Mouse (Mus musculus): ENCODE data around the gene Edar. TPM values are rescaled to one million over a fixed set of nuclear protein-coding genes. Genes with fewer than 3 reads are reported as not detected.

The Edar gene
- polyA plus RNA-seq, 1 experiment from 2014 or later = 0.28 TPM

GRCm38 (mm10) chr10:58616565-58616964 lies 58.9 kb downstream of the Edar start:
- H3K4me2 ChIP-seq = no peak overlapping the region
- H3K4me1 ChIP-seq = no peaks in the 10 kb centered on the region
- WGBS = 81% methylated on average over 5 of the region's 5 CpGs
- ATAC-seq (replicated peaks) = no peak
- H3K9ac ChIP-seq = no peak overlapping the region
- H3K9me3 ChIP-seq = no peaks in the 10 kb centered on the region
- H3K27ac ChIP-seq = no peak overlapping the region
- no peaks in the 10 kb centered on the region for H3K27me3 ChIP-seq (replicated peaks)
- no peaks in the 10 kb centered on the region for H3K36me3 ChIP-seq (replicated peaks)
- H3K4me3 ChIP-seq = no peak overlapping the region

- H3K4me2 ChIP-seq = no peak overlapping the region
- H3K4me3 ChIP-seq = no peak overlapping the region
- no peaks in the 10 kb centered on the region for H3K36me3 ChIP-seq (replicated peaks)
- no peaks in the 10 kb centered on the region for H3K4me1 ChIP-seq
- WGBS = 93% methylated on average over 6 of the region's 6 CpGs
- H3K27me3 ChIP-seq (replicated peaks) = no peaks in the 10 kb centered on the region
- H3K27ac ChIP-seq = no peak overlapping the region
- no peaks in the 10 kb centered on the region for H3K9me3 ChIP-seq
- ATAC-seq (replicated peaks) = no peak
- H3K9ac ChIP-seq = no peak overlapping the region
Measured at GRCm38 (mm10) chr10:58614601-58615000, 60.9 kb downstream of the Edar start.

GRCm38 (mm10) chr10:58610484-58611261 lies 64.8 kb downstream of the Edar start:
- no peak overlapping the region for H3K9ac ChIP-seq
- H3K9me3 ChIP-seq = no peaks in the 10 kb centered on the region
- H3K27ac ChIP-seq = no peak overlapping the region
- H3K36me3 ChIP-seq (replicated peaks) = no peaks in the 10 kb centered on the region
- H3K4me2 ChIP-seq = no peak overlapping the region
- H3K27me3 ChIP-seq (replicated peaks) = no peaks in the 10 kb centered on the region
- H3K4me1 ChIP-seq = no peaks in the 10 kb centered on the region
- ATAC-seq (replicated peaks) = no peak
- no peak overlapping the region for H3K4me3 ChIP-seq
- 85% methylated on average over 7 of the region's 7 CpGs for WGBS

- no peaks in the 10 kb centered on the region for H3K4me1 ChIP-seq
- no peaks in the 10 kb centered on the region for H3K27me3 ChIP-seq (replicated peaks)
- no peak overlapping the region for H3K4me2 ChIP-seq
- WGBS = 82% methylated on average over 3 of the region's 3 CpGs
- no peaks in the 10 kb centered on the region for H3K9me3 ChIP-seq
- no peak overlapping the region for H3K9ac ChIP-seq
- no peak overlapping the region for H3K27ac ChIP-seq
- ATAC-seq (replicated peaks) = no peak
- H3K4me3 ChIP-seq = no peak overlapping the region
- H3K36me3 ChIP-seq (replicated peaks) = no peaks in the 10 kb centered on the region
Measured at GRCm38 (mm10) chr10:58608858-58609257, 66.6 kb downstream of the Edar start.

GRCm38 (mm10) chr10:58606356-58606755 lies 69.1 kb downstream of the Edar start:
- no peaks in the 10 kb centered on the region for H3K27me3 ChIP-seq (replicated peaks)
- H3K9me3 ChIP-seq = no peaks in the 10 kb centered on the region
- no peak overlapping the region for H3K9ac ChIP-seq
- peaks cover 7% of the 10 kb centered on the region; the same call in 1 of the 2 replicates for H3K4me1 ChIP-seq
- no peak overlapping the region for H3K4me2 ChIP-seq
- 85% methylated on average over 3 of the region's 3 CpGs for WGBS
- no peak overlapping the region for H3K27ac ChIP-seq
- no peak overlapping the region for H3K4me3 ChIP-seq
- no peak for ATAC-seq (replicated peaks)
- H3K36me3 ChIP-seq (replicated peaks) = no peaks in the 10 kb centered on the region

- ATAC-seq (replicated peaks) = no peak
- Histone ChIP-seq H3K9me3 (no peaks in the 10 kb centered on the region), H3K4me3 (no peak overlapping the region), H3K4me2 (no peak overlapping the region), H3K9ac (no peak overlapping the region), H3K4me1 (peaks cover 13% of the 10 kb centered on the region), H3K27ac (no peak overlapping the region), H3K36me3 (replicated peaks) (no peaks in the 10 kb centered on the region), H3K27me3 (replicated peaks) (no peaks in the 10 kb centered on the region)
- WGBS = 86% methylated on average over 2 of the region's 2 CpGs
Measured at GRCm38 (mm10) chr10:58604779-58605178, 70.7 kb downstream of the Edar start.

GRCm38 (mm10) chr10:58601946-58602345 lies 73.5 kb downstream of the Edar start:
- no peak for ATAC-seq (replicated peaks)
- no peaks in the 10 kb centered on the region for H3K36me3 ChIP-seq (replicated peaks)
- 78% methylated on average over 7 of the region's 7 CpGs for WGBS
- H3K27me3 ChIP-seq (replicated peaks) = no peaks in the 10 kb centered on the region
- no peak overlapping the region for H3K4me2 ChIP-seq
- H3K9ac ChIP-seq = no peak overlapping the region
- H3K4me1 ChIP-seq = peaks cover 13% of the 10 kb centered on the region
- H3K9me3 ChIP-seq = no peaks in the 10 kb centered on the region
- H3K4me3 ChIP-seq = no peak overlapping the region
- peak overlapping the region; percentile 45 for H3K27ac ChIP-seq

GRCm38 (mm10) chr10:58601431-58601901 lies 74.0 kb downstream of the Edar start:
- Histone ChIP-seq H3K4me3 (no peak overlapping the region), H3K27ac (peak overlapping the region; percentile 45), H3K36me3 (replicated peaks) (no peaks in the 10 kb centered on the region), H3K4me2 (no peak overlapping the region), H3K9me3 (no peaks in the 10 kb centered on the region), H3K9ac (no peak overlapping the region), H3K4me1 (peaks cover 13% of the 10 kb centered on the region), H3K27me3 (replicated peaks) (no peaks in the 10 kb centered on the region)
- peak; percentile 72 for ATAC-seq (replicated peaks)
- 15% methylated on average over 6 of the region's 6 CpGs for WGBS

- H3K27me3 ChIP-seq (replicated peaks) = no peaks in the 10 kb centered on the region
- no peak overlapping the region for H3K9ac ChIP-seq
- H3K4me2 ChIP-seq = no peak overlapping the region
- H3K36me3 ChIP-seq (replicated peaks) = no peaks in the 10 kb centered on the region
- WGBS = 6% methylated on average over 5 of the region's 5 CpGs
- no peak overlapping the region for H3K4me3 ChIP-seq
- H3K27ac ChIP-seq = peak overlapping the region; percentile 61; the same call in 1 of the 2 replicates
- H3K4me1 ChIP-seq = peaks cover 13% of the 10 kb centered on the region
- H3K9me3 ChIP-seq = no peaks in the 10 kb centered on the region
- ATAC-seq (replicated peaks) = peak; percentile 68
Measured at GRCm38 (mm10) chr10:58600983-58601382, 74.5 kb downstream of the Edar start.

GRCm38 (mm10) chr10:58600151-58600550 lies 75.3 kb downstream of the Edar start:
- WGBS = 91% methylated on average over 5 of the region's 5 CpGs
- no peak overlapping the region for H3K27ac ChIP-seq
- H3K9ac ChIP-seq = no peak overlapping the region
- peaks cover 13% of the 10 kb centered on the region for H3K4me1 ChIP-seq
- H3K4me2 ChIP-seq = no peak overlapping the region
- H3K9me3 ChIP-seq = no peaks in the 10 kb centered on the region
- no peak overlapping the region for H3K4me3 ChIP-seq
- ATAC-seq (replicated peaks) = no peak
- H3K36me3 ChIP-seq (replicated peaks) = no peaks in the 10 kb centered on the region
- H3K27me3 ChIP-seq (replicated peaks) = no peaks in the 10 kb centered on the region

- H3K36me3 ChIP-seq (replicated peaks) = no peaks in the 10 kb centered on the region
- H3K4me2 ChIP-seq = no peak overlapping the region
- no peak overlapping the region for H3K9ac ChIP-seq
- no peaks in the 10 kb centered on the region for H3K9me3 ChIP-seq
- WGBS = 64% methylated on average over 5 of the region's 5 CpGs
- no peak overlapping the region for H3K27ac ChIP-seq
- H3K27me3 ChIP-seq (replicated peaks) = no peaks in the 10 kb centered on the region
- no peak for ATAC-seq (replicated peaks)
- no peak overlapping the region for H3K4me3 ChIP-seq
- 0 out of 2 replicates have a peak, but pooled peaks cover under 1% of the 10 kb centered on the region for H3K4me1 ChIP-seq
Measured at GRCm38 (mm10) chr10:58595821-58596220, 79.6 kb downstream of the Edar start.

- no peak overlapping the region for H3K4me3 ChIP-seq
- no peak overlapping the region for H3K27ac ChIP-seq
- ATAC-seq (replicated peaks) = no peak
- no peaks in the 10 kb centered on the region for H3K9me3 ChIP-seq
- H3K4me2 ChIP-seq = no peak overlapping the region
- no peaks in the 10 kb centered on the region for H3K36me3 ChIP-seq (replicated peaks)
- no peaks in the 10 kb centered on the region for H3K4me1 ChIP-seq
- WGBS = 95% methylated on average over 3 of the region's 3 CpGs
- no peaks in the 10 kb centered on the region for H3K27me3 ChIP-seq (replicated peaks)
- H3K9ac ChIP-seq = no peak overlapping the region
Measured at GRCm38 (mm10) chr10:58595197-58595596, 80.3 kb downstream of the Edar start.

GRCm38 (mm10) chr10:58594486-58594885 lies 81.0 kb downstream of the Edar start:
- Histone ChIP-seq H3K27ac (no peak overlapping the region), H3K9me3 (no peaks in the 10 kb centered on the region), H3K9ac (no peak overlapping the region), H3K36me3 (replicated peaks) (no peaks in the 10 kb centered on the region), H3K4me3 (no peak overlapping the region), H3K4me1 (no peaks in the 10 kb centered on the region), H3K4me2 (no peak overlapping the region), H3K27me3 (replicated peaks) (no peaks in the 10 kb centered on the region)
- no peak for ATAC-seq (replicated peaks)
- WGBS = 91% methylated on average over 3 of the region's 3 CpGs

Data from midbrain, embryonic 15.5 days (tissue).